Mouse (Mus musculus): Measurements from ENCODE around the gene Ctu1.
"Not testable (repeated sequence)": the region's sequence is repeated elsewhere in the genome, so short reads cannot be mapped to it uniquely, and the experiment has no call there.

Ctu1 gene

DNA sequence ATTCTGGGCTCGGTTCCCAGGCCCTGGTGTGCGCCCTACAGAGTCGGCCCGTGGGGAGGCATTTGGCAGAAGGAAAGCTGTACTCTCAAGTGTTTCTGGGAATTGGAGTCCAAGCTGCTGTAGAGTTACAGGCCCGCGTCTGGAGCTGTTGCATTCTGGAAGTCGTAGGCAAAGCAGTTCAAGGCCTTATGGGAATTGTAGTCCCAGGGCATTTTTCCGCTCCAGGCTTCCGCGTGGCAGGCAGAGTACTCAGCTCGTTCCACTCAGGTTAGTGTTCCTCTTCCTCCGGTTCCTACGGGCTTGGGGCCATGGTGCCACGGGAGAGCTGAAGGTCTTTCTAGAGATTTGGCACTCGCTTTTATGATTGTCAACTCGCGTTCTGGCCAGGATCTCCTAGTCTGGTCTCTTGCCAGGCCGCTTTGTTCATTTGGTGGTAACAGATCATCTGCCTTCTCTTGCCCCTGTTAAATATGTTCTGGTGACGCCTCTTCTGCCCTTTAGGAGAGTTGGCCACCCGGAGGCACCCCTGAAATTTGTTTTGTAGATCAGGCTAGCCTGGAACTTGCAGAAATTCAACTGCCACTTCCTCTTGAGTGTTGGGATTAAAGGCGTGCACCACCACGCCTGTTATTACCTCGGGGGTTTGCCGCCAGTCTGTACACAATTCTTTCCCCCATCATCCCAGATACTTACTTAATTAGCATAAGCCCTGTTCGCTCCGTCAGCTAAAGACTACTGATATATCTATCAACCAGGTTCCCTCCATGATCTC lies at the start of gene Ctu1:
Ctu1 (plus strand) TSS at position 208 of the 772 bp plus-strand sequence.
- DNase-seq (ENCODE audit: low spot score) = peak; percentile 96

DNA sequence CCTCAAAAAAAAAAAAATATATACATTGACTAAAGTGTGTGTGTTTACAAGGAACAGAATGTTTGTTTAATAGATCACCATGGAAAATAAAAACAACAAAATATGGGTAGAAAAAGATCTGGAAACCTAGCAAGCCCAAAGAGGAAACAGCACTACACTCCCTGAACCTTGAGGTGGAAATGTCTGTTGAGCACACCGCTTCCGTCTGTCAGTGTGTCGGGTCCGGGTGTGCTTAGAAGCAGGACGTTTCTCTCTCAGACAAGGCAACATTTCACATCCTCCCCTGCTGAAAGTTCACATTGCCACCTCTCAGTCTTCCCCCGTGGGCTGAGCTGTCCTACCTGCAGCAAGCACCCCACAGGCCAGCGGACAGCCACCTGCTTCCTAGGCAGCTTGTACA lies 48.9 kb upstream of the Ctu1 start:
- no peak for DNase-seq (ENCODE audit: low spot score)

DNA sequence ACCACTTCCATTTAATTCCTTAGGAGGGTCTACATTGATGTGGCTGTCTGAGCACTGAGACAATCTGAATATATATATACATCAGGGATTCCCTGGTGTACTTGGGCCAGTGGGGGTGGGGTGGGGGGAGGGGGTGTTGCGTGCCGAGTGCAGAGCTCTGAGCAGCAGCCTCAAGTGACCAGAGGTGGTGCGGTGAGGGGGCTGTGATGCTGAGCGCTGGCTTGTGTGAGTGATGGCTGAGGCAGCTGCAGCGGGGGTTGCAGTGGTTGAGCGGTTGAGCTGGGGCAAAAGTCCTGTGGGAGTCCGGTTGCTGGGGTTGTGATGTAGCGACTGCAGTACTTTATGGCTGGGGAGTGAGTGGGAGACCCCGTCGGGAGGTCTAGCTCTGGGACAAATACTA lies 48.0 kb upstream of the Ctu1 start:
- DNase-seq (ENCODE audit: low spot score) = peak; percentile 30

DNA sequence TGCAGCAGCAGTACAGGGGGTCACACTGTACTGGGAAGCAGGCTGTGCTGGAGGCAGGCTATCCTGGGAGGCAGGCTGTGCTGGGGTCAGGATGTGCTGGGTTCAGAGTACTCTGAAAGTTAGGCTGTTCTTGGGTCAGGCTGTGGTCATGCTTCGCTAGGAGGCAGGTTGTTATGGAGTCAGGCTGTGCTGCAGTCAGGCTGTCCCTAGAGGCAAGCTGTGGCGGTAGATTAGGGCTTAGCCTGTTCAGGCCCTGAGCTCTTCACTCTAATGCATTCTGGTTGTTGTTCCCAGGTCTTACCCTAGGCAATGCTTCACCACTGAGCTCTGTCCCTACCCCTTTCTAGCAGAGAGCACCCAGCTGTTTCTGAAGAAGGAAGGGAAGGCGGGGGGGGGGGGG lies 46.8 kb upstream of the Ctu1 start:
- DNase-seq (ENCODE audit: low spot score) = no peak

DNA sequence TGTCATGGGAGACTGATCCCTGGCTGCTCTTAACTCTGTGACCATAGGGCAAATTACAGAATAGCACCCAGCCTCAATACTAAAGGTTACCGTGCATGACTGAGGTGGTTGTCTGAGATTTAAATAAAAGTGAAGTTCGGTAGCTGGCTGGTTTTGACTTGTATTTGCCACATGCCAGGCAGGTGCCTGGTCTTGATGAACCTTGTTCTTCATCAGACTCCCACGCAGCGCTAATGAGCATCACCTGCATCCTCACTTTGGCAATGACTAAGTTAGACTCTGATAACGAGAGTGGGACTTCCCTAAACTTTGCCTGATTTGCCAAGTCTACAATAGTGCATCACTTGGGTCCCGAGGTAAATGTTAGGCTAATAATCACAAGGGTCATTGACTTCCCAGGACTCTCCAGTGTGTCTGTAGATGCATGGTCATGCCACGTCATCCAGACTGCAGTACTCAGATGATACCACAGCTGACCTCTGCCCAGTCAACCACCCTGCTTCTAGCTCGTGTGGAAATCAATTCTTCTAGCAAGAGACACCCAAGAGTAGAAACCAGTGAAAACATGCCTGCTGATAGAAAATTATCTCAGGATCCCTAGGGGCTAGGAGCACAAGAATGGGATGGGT lies 45.9 kb upstream of the Ctu1 start:
- DNase-seq (ENCODE audit: low spot score) = no peak

DNA sequence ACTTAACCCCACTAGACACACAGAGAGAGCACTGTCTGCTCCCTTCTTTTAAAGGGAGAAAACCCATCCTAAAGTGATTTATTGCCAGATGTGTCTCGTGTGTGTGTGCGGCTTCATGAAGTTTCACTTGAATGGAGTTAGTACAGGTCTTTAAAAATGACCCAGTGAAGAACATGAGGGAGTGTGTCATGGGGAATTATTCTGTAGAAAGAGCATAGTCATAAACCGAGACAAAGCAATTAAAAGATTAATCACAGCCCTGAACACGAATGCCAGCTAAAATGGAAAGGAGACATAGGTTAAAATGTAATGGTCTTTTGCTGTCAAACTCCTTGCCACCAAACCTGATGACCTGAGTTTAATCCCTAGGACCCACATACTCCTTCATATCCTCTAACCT lies 37.9 kb upstream of the Ctu1 start:
- no peak for DNase-seq (ENCODE audit: low spot score)

DNA sequence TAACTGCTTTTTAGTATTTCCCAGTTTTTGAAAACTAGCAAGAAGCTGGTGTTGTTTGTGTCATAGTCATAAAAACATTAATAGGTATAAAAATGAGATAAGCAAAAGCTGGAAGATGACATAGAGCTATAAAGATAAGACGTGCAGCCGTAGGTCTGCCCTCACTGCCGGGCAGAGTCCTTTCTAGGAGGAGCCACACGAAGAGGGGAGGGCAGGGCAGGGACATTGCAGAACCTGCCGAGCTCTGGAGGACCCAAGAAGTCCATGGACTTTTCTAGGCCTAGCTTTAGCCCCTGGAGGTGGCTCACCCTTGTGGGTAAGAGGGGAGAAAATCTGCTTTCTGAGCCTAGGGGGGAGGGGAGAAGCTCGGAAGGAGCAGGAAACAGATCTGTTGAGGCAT lies 37.3 kb upstream of the Ctu1 start, which contains the start of gene Ceacam18:
Ceacam18 (plus strand) TSS at position 208 of the 400 bp plus-strand sequence.
- no peak for DNase-seq (ENCODE audit: low spot score)

DNA sequence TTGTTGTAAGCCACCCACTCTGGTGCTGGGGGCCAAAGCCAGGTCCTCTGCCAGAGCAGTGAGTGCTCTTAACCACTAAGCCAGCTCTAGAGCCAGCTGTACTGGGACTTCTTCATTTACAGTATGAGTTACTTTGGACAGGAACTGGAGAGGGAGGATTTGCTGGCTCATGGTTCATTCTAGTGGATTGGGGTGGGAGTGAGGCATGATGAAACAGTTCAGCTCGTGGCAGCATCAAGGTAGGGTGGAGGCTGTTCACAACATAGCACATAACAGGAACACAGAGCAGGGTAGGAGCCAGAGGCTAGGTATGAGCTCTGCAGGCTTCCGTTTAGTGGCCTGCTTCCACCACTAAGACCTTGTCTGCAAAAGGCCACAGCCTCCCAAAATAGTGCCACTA lies 35.6 kb upstream of the Ctu1 start:
- no peak for DNase-seq (ENCODE audit: low spot score)

DNA sequence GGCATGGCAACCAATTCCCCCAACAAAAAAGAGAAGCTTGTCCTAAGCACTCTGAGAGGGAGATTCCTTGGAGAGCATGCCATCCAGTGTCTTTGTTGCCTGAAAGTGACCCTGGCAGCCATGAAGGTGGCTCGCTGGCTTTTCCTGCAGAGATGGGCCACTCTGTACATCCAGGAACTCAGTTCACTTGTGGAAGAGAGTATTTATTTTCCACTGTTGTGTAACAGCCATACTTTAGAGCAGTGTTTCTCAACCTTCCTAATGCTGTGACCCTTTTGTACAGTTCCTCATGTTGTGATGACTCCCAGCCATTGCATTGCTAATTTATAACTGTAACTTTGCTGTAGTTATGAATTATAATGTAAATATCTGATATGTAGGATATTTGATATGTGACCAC lies 34.7 kb upstream of the Ctu1 start:
- DNase-seq (ENCODE audit: low spot score) = no peak

DNA sequence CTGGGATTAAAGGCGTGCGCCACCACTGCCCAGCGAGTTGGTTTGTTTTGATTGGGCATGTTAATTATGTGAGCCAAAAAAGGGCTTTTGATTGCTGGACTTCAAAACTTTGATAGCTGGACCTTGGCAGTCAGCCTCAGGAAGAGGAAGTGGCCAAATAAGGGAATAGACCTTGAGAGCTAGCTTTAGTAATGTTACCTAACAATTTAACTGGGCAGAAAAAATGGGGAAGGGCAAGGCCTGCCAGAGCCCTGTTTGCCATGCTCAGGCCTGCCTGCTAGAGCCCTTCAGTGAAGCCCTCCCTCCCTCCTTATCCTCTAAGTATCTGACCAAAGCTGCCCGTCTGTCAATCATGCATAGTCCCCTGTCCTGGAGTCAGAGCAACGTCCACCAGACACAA lies 29.2 kb upstream of the Ctu1 start:
- DNase-seq (ENCODE audit: low spot score) = no peak

DNA sequence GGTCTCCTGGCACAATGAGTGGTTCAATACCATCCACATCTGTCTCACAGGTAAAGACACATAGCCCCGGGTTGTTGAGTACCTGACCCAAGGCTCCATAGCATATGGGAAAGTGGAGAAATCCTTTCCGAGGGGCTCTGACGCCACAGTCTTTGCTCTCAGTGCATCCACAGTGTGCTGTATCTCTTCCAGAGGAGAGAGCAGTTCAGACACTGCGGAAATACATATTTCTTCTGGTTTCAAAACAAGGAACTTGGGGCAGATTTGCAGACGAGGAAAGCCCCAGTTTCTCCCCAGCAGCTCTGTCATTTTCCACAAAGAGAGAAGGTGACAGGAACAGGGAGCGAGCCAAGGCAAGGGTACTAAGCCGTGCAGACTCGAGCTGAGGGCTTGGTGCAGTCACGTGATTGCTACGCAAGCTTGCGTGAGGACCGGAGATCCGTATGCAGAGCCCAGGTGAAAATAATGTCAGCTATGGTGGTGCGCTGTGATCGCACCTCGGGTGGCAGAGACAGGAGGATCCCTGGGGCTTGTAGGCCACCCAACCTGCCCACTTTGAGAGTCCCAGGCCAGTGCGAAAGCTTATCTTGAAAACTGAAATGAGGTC lies 28.7 kb upstream of the Ctu1 start:
- DNase-seq (ENCODE audit: low spot score) = no peak

DNA sequence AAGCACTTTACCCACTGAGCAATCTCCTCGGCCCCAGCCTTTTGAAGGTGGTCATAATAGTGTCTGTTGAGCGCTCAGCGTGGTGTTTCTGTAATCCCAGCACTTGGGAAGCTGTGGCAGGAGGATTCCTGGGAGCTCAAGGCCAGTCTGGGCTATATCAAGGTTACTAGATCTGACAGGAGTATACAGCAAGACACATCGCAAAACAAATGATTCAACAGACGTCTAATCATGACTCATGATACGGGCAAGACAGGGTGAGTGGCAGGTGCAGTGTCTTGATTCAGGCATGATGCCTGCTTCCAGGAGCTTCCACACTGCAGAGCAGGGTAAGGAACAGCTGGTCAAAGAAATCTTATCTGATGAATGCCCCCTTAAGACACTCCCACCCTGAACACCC lies 19.1 kb upstream of the Ctu1 start:
- no peak for DNase-seq (ENCODE audit: low spot score)

DNA sequence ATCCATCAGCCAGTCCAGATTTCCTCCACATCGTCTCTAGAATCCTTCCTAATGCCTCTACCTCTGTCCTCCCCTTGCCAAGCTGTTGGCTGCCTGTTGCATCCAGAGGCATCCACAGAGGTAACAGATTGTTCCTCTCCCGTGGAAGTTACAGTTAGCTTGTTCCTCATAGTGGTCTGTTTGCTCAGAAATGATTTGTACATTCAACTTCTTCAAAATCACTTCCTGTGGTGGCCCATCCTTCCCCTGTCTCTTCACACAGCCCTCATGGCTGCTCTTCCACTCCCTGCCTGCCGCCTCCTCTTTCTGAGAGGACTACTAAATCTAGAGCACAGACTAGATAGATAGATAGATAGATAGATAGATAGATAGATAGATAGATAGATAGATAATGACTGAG lies 17.3 kb upstream of the Ctu1 start:
- no peak for DNase-seq (ENCODE audit: low spot score)

DNA sequence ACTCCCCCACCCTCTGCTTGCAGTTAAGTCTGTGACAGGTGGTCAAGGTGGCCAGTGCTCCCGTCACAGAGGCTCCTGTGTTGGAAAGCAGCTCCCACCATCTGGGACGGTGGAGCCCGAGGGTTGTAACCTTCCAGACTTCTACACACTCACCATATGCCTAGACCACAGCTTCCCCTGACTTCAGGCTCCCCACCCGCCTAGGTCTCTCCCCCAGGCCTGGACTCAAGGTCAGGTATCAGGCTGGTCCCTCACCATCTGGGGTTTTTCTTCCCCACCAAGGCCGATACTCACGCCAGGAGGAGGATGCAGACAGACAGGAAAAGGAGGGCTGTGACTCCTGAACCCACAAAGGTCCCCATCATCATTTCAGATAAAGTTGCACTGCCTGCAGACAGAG lies 15.6 kb upstream of the Ctu1 start:
- DNase-seq (ENCODE audit: low spot score) = no peak

DNA sequence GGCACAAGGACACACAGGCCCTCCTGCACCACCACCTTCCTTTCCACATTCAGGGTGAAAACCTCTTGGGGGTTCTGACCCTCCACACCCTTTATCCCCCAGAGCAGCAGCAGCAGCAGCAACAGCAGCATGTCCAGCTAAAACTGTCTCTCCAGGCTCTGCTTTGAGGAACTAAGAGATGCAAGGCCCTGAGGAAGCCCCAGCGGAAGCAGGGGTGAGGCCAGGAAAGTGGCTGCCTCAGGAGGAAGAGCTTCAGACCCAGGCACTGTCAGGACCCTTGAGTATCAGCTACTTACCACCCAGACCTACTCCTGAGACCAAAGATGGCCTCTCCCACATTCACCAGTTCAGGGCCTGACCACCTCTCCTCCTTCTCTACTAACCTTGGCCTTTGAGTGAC lies 11.8 kb upstream of the Ctu1 start, which contains the start of gene Siglece:
Siglece (minus strand) TSS at position 160 of the 400 bp plus-strand sequence.
- no peak for DNase-seq (ENCODE audit: low spot score)

DNA sequence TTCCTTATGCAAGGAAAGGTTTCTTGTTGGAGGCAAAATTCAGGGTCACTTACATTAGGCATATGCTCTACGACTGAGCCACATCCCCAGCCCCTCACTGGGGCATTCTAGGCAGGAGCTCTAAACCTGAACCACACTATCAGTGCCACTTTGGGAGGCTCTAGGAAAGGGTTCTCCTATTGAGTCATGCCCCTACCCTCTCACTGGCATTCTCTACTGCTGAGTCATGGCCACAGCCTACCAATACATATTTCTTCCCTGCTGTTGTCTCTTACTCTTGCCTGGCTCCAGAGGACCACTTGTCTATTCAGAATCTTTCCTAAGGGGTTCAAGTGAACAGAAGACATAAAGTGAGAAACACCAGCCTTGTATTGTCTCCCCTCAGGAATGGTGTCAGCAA lies 9.0 kb upstream of the Ctu1 start:
- DNase-seq (ENCODE audit: low spot score) = no peak

DNA sequence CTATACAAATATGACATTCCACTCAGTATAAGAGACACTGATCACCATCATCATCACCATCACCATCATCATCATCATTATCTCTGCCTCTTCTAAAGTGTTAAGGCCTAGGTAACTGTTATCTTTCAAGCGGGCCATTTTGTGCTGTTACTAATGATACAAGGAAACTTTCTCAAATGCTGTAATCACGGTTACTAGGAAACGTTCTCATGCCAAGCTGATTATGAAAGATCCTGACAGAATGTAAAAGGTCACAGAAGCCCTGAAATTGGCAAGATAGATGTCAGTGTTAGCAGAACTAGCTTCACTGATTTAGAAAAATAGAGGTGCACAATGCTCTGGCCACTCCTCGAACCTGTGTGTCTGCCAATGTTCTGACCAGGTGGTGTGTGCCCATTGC lies 4.6 kb upstream of the Ctu1 start:
- not testable (repeated sequence) for DNase-seq (ENCODE audit: low spot score)

DNA sequence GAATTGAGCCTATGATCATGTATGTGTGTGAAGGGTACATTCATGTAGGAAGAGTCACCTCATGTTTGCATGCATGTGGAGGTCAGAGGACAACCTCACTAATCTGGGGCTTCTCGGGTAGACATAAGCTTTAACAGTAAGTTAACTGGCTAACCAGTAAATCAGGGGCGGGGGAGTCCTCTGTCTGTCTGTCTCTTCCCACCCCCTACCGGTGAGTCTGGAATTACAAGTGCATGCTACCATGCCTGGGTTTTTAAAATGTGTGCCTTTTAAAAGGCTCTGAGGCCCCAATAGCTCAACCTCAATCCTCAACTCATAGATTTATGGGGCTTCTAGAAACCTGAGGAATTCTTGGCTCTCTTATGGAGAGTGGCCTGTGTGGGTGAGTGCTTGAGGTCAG lies 3.2 kb upstream of the Ctu1 start:
- peak; percentile 65 for DNase-seq (ENCODE audit: low spot score)

DNA sequence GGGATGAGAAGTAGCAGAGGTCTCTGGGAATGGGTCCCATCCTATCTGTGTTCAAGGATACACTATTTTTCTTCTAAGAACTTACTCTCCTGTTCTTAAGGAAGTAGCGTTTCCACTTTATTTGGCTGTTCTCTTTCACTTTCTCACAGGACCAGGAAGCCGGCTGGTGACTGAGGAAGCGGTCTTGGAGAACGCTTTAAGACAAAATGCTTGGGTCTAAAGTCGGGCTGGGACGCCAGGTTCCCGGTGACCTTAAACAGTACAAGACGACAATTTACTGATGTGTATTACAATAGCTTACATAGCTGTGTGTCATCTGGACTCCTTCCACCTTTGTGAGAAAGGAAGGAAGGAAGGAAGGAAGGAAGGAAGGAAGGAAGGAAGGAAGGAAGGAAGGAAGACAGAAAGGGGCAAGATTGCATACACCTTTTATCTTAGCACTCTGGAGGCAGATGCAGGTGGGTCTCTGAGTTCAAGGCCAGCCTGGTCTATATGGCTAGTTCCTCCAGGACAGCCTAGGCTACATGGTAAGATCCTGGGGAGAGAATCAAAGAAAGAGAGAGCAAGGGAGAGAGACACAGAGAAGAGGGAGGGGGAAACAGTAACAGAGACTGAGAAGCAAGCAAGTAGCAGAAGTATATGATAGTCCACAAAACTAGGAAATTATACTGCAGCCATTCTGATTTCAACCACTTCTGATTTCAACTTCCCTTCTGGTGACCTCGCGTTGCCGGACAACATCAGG lies 580 bp upstream of the Ctu1 start:
- no peak for DNase-seq (ENCODE audit: low spot score)

DNA sequence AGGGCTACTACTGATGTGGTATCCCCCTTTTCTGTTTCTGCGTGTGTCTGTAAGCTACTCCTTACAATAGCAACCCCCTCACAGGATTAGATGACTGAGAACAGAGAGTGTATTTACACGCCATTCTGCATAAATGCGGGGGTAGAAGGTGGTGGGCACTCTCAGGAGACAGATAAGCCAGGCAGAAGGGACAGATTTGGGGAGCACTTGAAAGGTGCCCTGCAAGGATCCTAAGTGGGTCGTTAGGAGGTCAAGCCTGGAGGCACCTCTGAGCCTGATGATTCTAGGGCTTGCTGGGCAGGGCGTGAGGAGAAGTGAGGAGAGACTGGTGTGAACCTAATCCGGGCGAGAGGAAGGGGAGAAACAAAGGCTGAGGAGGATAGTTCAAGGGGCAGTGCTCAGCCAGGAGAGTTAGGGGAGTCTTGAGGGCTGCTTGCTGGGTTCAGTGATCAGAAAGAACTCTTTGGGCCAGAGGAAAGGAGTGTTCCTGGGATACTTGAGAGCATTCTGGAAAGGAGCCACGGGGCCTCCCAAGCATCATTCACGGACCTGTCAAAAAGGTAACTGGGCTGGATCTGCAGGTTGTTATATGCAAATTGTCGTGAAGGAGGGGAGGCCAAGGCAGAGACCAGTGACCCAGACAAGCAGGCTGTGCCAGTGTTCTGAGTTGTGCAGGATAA lies 905 bp downstream of the Ctu1 start:
- DNase-seq (ENCODE audit: low spot score) = peak; percentile 24

DNA sequence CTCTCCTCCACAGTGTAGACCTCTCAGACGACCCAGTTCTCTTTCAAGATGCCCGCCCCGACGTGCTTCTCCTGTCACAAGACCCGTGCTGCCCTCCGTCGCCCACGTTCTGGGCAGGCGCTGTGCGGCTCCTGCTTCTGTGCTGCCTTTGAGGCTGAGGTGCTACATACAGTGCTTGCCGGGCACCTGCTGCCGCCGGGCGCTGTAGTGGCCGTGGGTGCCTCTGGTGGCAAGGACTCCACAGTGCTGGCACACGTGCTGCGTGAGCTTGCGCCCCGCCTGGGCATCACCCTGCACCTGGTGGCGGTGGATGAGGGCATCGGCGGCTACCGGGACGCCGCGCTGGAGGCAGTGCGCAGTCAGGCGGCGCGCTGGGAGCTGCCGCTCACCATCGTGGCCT lies 3.3 kb downstream of the Ctu1 start:
- DNase-seq (ENCODE audit: low spot score) = no peak

DNA sequence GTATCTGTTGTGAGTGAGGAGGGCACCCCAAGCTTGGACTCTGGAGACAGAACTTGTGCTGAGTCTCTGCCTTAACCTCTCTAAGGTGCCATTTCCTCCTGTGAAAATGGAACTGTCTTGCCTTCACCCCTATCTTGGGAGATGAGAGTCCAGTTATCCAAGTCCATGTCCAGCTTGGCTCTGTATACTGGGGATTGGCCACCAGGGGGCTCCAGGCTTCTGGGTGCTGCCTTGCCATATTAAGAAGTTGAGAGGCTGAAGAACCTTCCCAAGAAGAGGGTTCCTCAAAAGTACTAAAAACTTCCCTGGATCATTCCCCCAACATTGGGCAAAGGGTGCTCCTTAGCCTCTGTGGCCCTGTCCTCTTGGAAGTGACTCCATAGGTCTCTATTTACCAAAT lies 6.7 kb downstream of the Ctu1 start:
- DNase-seq (ENCODE audit: low spot score) = peak; percentile 49
